In genomic region chr2:9970579-9970978, GRCm38 (mm10) we compare ENCODE assay signal across 16 mouse cellular contexts.
A peak's percentile ranks its signal among the peaks of the same experiment; 100 is the strongest.
DNase-seq lines count a peak whose midpoint lies in the region; ATAC-seq lines count a peak whose summit lies in the region.
"Had no signal": no experiment of that assay in that cellular context is flagged by ENCODE, and none has a peak within 500 bp of the region (broad histone marks: within the 10 kb centered on the region; RNA-seq: fewer than 3 reads in every experiment).

No protein-coding gene starts in this region.

- H3K4me3 ChIP-seq in heart, embryonic 10.5 days = no peak overlapping the region
- no peak overlapping the region for H3K4me3 ChIP-seq in heart, embryonic 14.5 days (ENCODE audit: control insufficient read depth in 1 of 2, insufficient read depth in 1 of 2, low read depth in 1 of 2, low read length in 2 of 2)
- H3K4me3 ChIP-seq: forebrain, embryonic 12.5 days; hindbrain, embryonic 12.5 days; limb, embryonic 15.5 days; stomach, embryonic 15.5 days had no signal

- 40% methylated on average over 3 of the region's 3 CpGs for WGBS in heart, embryonic 10.5 days
- 26% methylated on average over 3 of the region's 3 CpGs for WGBS in heart, embryonic 14.5 days

- no peak overlapping the region for H3K27ac ChIP-seq in heart, embryonic 10.5 days
- H3K27ac ChIP-seq in heart, embryonic 14.5 days (replicated peaks in 1 of 2; ENCODE audit: control insufficient read depth in 1 of 2, insufficient read depth in 1 of 2, low read depth in 2 of 2, low read length in 2 of 2) = peak overlapping the region; percentile 51 to 53
- H3K27ac ChIP-seq: forebrain, embryonic 12.5 days; hindbrain, embryonic 12.5 days; limb, embryonic 15.5 days; stomach, embryonic 15.5 days had no signal

- no peaks in the 10 kb centered on the region for H3K36me3 ChIP-seq in heart, embryonic 10.5 days
- no peaks in the 10 kb centered on the region for H3K36me3 ChIP-seq in heart, embryonic 14.5 days (ENCODE audit: control insufficient read depth, insufficient read depth, low read length)
- H3K36me3 ChIP-seq: forebrain, embryonic 12.5 days; hindbrain, embryonic 12.5 days; limb, embryonic 15.5 days; stomach, embryonic 15.5 days had no signal

- peaks cover 51% of the 10 kb centered on the region for H3K4me1 ChIP-seq in heart, embryonic 10.5 days
- H3K4me1 ChIP-seq in heart, embryonic 14.5 days (ENCODE audit: control insufficient read depth in 2 of 2, insufficient read depth in 2 of 2, low read length in 2 of 2) = peaks cover 23 to 35% of the 10 kb centered on the region in 2 experiments
- H3K4me1 ChIP-seq: forebrain, embryonic 12.5 days; hindbrain, embryonic 12.5 days; limb, embryonic 15.5 days; stomach, embryonic 15.5 days had no signal

- peak; percentile 95 for DNase-seq in heart, adult 11 months
- DNase-seq in heart, embryonic 10.5 days (ENCODE audit: low spot score) = no peak
- peak; percentile 52 for DNase-seq in heart, adult 8-10 months (ENCODE audit: low spot score)
- peak; percentile 42 for DNase-seq in heart, postnatal 4 days
- no peak for DNase-seq in adrenal gland, adult 2 months
- no peak for DNase-seq in right cerebral cortex, adult 2 months (ENCODE audit: low spot score in 2 of 2)
- DNase-seq: gastrocnemius, postnatal 14 days; kidney, adult 8-10 months; kidney, postnatal 25 days; spleen, adult 18-20 months had no signal

- H3K4me2 ChIP-seq in heart, embryonic 14.5 days (ENCODE audit: low read length) = peak overlapping the region; percentile 40
- H3K4me2 ChIP-seq: forebrain, embryonic 12.5 days; hindbrain, embryonic 12.5 days; limb, embryonic 15.5 days; stomach, embryonic 15.5 days had no signal

- H3K27me3 ChIP-seq in heart, embryonic 10.5 days (ENCODE audit: insufficient read depth, poor library complexity, severe bottlenecking) = no peaks in the 10 kb centered on the region
- H3K27me3 ChIP-seq in heart, embryonic 14.5 days (ENCODE audit: control insufficient read depth, insufficient read depth, low read length) = no peaks in the 10 kb centered on the region
- H3K27me3 ChIP-seq: forebrain, embryonic 12.5 days; hindbrain, embryonic 12.5 days; limb, embryonic 15.5 days; stomach, embryonic 15.5 days had no signal

- no peaks in the 10 kb centered on the region for H3K9me3 ChIP-seq in heart, embryonic 10.5 days
- no peaks in the 10 kb centered on the region for H3K9me3 ChIP-seq in heart, embryonic 14.5 days (ENCODE audit: control insufficient read depth, low read length)
- H3K9me3 ChIP-seq: forebrain, embryonic 12.5 days; hindbrain, embryonic 12.5 days; limb, embryonic 15.5 days; stomach, embryonic 15.5 days had no signal

- H3K9ac ChIP-seq in heart, embryonic 14.5 days (ENCODE audit: low read length) = no peak overlapping the region
- H3K9ac ChIP-seq: forebrain, embryonic 12.5 days; hindbrain, embryonic 12.5 days; limb, embryonic 15.5 days; stomach, embryonic 15.5 days had no signal

- peak; percentile 57 for ATAC-seq in heart, embryonic 14.5 days (ENCODE audit: insufficient number of reproducible peaks, insufficient read depth, low FRiP score, low read depth)
- ATAC-seq: inflammation-experienced regulatory T-cells, adult 6 months had no signal

Comparison
In these comparisons a context has a peak if more than half of its experiments do, and no peak if none do; other contexts are left out.
1. DNase-seq: peak in heart, adult 11 months (single experiment), heart, adult 8-10 months (single experiment) and heart, postnatal 4 days (single experiment); none in heart, embryonic 10.5 days (single experiment), adrenal gland, adult 2 months (single experiment) and right cerebral cortex, adult 2 months (0 of 2).